ENCODE assay signal across 15 mouse cellular contexts in the genomic region with DNA sequence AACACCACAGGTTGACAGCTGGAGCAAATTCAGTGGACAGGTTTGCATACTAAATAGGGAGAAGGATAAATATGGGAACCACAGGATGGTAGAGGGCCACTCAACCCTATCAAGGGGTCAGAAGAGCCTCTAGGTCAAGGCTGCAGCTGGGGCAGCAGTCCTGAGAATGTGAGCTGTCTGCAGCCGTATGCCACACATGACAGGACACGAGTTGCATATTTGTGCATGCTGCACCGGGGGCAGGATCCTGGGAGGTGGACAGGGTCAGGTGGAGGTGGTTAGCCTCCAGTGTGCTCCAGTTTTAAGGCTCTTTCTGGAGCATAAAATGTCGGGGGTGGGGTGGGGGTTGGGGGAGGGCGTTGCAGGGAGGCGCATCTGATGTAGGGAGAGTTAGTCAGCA. TPM values are rescaled to one million over a fixed set of nuclear protein-coding genes. Genes with fewer than 3 reads are reported as not detected.
"Had no signal": no experiment of that assay in that cellular context is flagged by ENCODE, and none has a peak within 500 bp of the region (broad histone marks: within the 10 kb centered on the region; RNA-seq: fewer than 3 reads in every experiment).

No protein-coding gene starts in this region.

- H3K4me3 ChIP-seq: limb, embryonic 12.5 days; liver, embryonic 13.5 days; lung, embryonic 15.5 days; megakaryocyte, embryonic 14.5 days; midbrain, embryonic 12.5 days had no signal

- H3K27ac ChIP-seq: limb, embryonic 12.5 days; liver, embryonic 13.5 days; lung, embryonic 15.5 days; macrophage; midbrain, embryonic 12.5 days had no signal

- H3K4me1 ChIP-seq: liver, embryonic 13.5 days; lung, embryonic 15.5 days; megakaryocyte, embryonic 14.5 days; midbrain, embryonic 12.5 days had no signal

- DNase-seq: kidney, adult 9 months; layer of hippocampus, adult 9-11 months; liver; liver, embryonic 13.5 days; liver, postnatal 0 days; lung, postnatal 14 days; right cerebral cortex, adult 18-20 months; right cerebral cortex, postnatal 25 days; thymus, postnatal 36 days had no signal

- H3K4me2 ChIP-seq: limb, embryonic 12.5 days; liver, embryonic 13.5 days; lung, embryonic 15.5 days; midbrain, embryonic 12.5 days had no signal

- ATAC-seq: intestine, postnatal 0 days; liver, postnatal 0 days had no signal

- H3K9ac ChIP-seq: limb, embryonic 12.5 days; liver, embryonic 13.5 days; liver, postnatal 0 days; lung, embryonic 15.5 days; midbrain, embryonic 12.5 days had no signal

- H3K36me3 ChIP-seq: limb, embryonic 12.5 days; liver, embryonic 13.5 days; lung, embryonic 15.5 days; midbrain, embryonic 12.5 days had no signal

- H3K9me3 ChIP-seq: limb, embryonic 12.5 days; liver, embryonic 13.5 days; lung, embryonic 15.5 days; megakaryocyte, embryonic 14.5 days; midbrain, embryonic 12.5 days had no signal

- H3K27me3 ChIP-seq: liver, embryonic 13.5 days; megakaryocyte, embryonic 14.5 days had no signal

RNA-seq across cellular contexts. Expression of gene Adcy1, which starts 8.3 kb away (rescaled TPM):
- polyA plus RNA-seq: macrophage had no signal
